In genomic region chr13:103093713-103094112, GRCm38 (mm10) we compare ENCODE assay signal across 26 mouse cellular contexts.
DNase-seq lines count a peak whose midpoint lies in the region; ATAC-seq lines count a peak whose summit lies in the region.
"Had no signal": no experiment of that assay in that cellular context is flagged by ENCODE, and none has a peak within 500 bp of the region (broad histone marks: within the 10 kb centered on the region; RNA-seq: fewer than 3 reads in every experiment).

No protein-coding gene starts in this region.

- H3K9ac ChIP-seq in kidney, embryonic 16.5 days (replicated peaks; ENCODE audit: low read length) = no peak overlapping the region
- H3K9ac ChIP-seq: embryonic facial prominence, embryonic 13.5 days; forebrain, embryonic 12.5 days; forebrain, embryonic 15.5 days; hindbrain, embryonic 13.5 days had no signal

- H3K4me2 ChIP-seq in kidney, embryonic 16.5 days (replicated peaks; ENCODE audit: low read depth, low read length) = no peak overlapping the region
- H3K4me2 ChIP-seq: embryonic facial prominence, embryonic 13.5 days; forebrain, embryonic 12.5 days; forebrain, embryonic 15.5 days; hindbrain, embryonic 13.5 days had no signal

- WGBS in kidney, embryonic 16.5 days = 61% methylated on average over 1 of the region's 1 CpGs

- no peak overlapping the region for H3K4me3 ChIP-seq in kidney, embryonic 16.5 days (ENCODE audit: low read length)
- H3K4me3 ChIP-seq: embryonic facial prominence, embryonic 10.5 days; embryonic facial prominence, embryonic 13.5 days; erythroblast, embryonic 14.5 days; forebrain, embryonic 12.5 days; forebrain, embryonic 15.5 days; hindbrain, embryonic 10.5 days; hindbrain, embryonic 13.5 days had no signal

- no peak for ATAC-seq in kidney, embryonic 16.5 days (ENCODE audit: low FRiP score, low TSS enrichment)
- ATAC-seq: activated CD4-positive, CD25-positive, alpha-beta regulatory T cell, adult 4 months; forebrain, embryonic 15.5 days; hindbrain, embryonic 16.5 days had no signal

- no peaks in the 10 kb centered on the region for H3K9me3 ChIP-seq in kidney, embryonic 16.5 days (ENCODE audit: low read length)
- H3K9me3 ChIP-seq: embryonic facial prominence, embryonic 10.5 days; embryonic facial prominence, embryonic 13.5 days; forebrain, embryonic 12.5 days; forebrain, embryonic 15.5 days; heart, embryonic 15.5 days; hindbrain, embryonic 10.5 days; hindbrain, embryonic 13.5 days had no signal

- DNase-seq in heart, adult 11 months = peak; percentile 16
- no peak for DNase-seq in heart, adult 9 months (ENCODE audit: low spot score in 2 of 2)
- peak; percentile 36 for DNase-seq in kidney, adult 11 months
- no peak for DNase-seq in kidney, postnatal 4 days
- DNase-seq in kidney, adult 9 months = peak; percentile 76
- DNase-seq: adrenal gland, adult 8-10 months; adrenal gland, postnatal 25 days; cerebellum, adult 11-12 months; cerebellum, adult 8-10 months; cerebellum, postnatal 10 days; cerebellum, postnatal 36 days; embryo, embryonic 11 days; gastrocnemius, postnatal 25 days; heart, postnatal 10 days; heart, postnatal 36 days had no signal

- H3K27me3 ChIP-seq in kidney, embryonic 16.5 days (ENCODE audit: insufficient read depth, low read length) = peaks cover 3% of the 10 kb centered on the region; the same call in 1 of the 2 replicates
- H3K27me3 ChIP-seq: heart, embryonic 15.5 days; hindbrain, embryonic 13.5 days had no signal

- H3K27ac ChIP-seq in kidney, embryonic 16.5 days (ENCODE audit: low read length) = no peak overlapping the region
- H3K27ac ChIP-seq: embryonic facial prominence, embryonic 10.5 days; embryonic facial prominence, embryonic 13.5 days; forebrain, embryonic 12.5 days; forebrain, embryonic 15.5 days; hindbrain, embryonic 10.5 days; hindbrain, embryonic 13.5 days had no signal

- peaks cover 3% of the 10 kb centered on the region; the same call in 1 of the 2 replicates for H3K4me1 ChIP-seq in kidney, embryonic 16.5 days (ENCODE audit: insufficient read depth, low read length)

- H3K36me3 ChIP-seq in kidney, embryonic 16.5 days (ENCODE audit: insufficient read depth, low read length) = no peaks in the 10 kb centered on the region
- H3K36me3 ChIP-seq: embryonic facial prominence, embryonic 10.5 days; embryonic facial prominence, embryonic 13.5 days; forebrain, embryonic 12.5 days; forebrain, embryonic 15.5 days; heart, embryonic 15.5 days; hindbrain, embryonic 10.5 days; hindbrain, embryonic 13.5 days had no signal

Comparison
In these comparisons a context has a peak if more than half of its experiments do, and no peak if none do; other contexts are left out.
1. DNase-seq: peak in heart, adult 11 months (single experiment), kidney, adult 11 months (single experiment) and kidney, adult 9 months (single experiment); none in heart, adult 9 months (0 of 2) and kidney, postnatal 4 days (0 of 2).